Mouse (Mus musculus): ENCODE measurements at regions not wholly inside any gene's neighbourhood (a gene's known extent, or its start where the extent isn't known, plus 50 kb on each side); places are given as distances from the start of the nearest gene placed in this dataset.

- no peak for DNase-seq
These were observed 672.4 kb upstream of the Tbl1xr1 start for GRCm38 (mm10) chr3:21404058-21404457.

DNA sequence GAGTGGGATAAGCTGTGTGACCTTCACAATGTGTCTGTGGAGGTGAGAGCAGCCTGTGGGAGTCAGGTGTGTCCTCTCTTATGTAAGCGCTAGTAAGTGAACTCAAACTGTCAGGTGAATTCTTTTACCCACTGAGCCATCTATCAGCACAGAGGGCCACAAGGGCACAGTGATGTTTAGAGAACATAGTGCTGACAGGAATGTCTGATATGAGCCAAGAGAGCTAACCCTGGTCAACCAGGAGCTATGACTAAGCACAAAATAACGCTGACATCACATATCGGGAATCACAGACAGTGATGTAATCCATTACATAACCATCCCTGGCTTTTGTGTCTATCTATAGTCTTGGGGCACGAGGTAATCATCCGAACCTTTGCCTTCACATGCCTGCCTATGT is 669.4 kb upstream of the Tbl1xr1 start:
- DNase-seq: no peak

DNA sequence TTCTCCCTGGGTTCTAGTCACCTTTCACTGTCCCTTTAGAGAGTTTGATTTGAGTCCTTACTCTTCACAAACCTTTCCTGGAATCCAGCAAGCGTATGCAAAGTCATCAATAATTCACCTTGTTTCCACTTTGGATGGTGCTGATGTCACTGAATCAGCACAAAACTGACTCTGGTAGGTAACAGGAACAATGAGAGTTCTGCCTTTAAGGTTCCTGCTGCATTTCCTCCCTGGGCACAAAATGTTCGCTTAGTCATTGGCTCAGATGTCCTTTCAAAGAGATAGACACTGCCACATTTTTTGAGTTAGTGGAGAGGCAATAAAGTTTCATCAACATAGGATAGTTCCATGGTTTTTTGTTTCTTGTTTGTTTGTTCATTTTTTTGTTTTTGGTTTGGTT is 664.4 kb upstream of the Tbl1xr1 start:
- DNase-seq: no peak

- no peak for DNase-seq
These were observed 653.3 kb upstream of the Tbl1xr1 start for GRCm38 (mm10) chr3:21423139-21423538.

GRCm38 (mm10) chr3:21426538-21426937 is 649.9 kb upstream of the Tbl1xr1 start:
- peak in 1 of 2 experiments; percentile 12 for DNase-seq

GRCm38 (mm10) chr3:21427408-21428031 is 648.9 kb upstream of the Tbl1xr1 start:
- peak; percentile 8 to 21 for DNase-seq

DNA sequence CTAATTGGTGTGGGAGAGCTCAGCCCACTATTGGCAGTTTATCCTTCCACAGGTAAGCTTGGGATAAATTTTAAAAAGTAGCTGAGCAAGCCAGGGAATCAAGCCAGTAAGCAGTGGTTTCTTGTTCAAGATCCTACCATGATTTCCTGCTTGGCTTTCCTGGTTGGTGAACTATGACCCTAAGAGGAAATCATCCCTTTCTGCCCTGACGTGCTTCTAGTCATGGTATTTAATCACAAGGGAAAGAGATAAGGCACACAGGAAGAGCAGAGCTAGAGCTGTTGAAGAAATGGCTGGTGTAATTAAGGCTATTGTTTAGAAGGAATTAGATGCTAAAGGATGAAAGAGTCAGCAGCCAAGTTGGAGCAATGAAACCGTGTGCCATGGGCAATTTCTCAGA is 648.3 kb upstream of the Tbl1xr1 start:
- peak; percentile 6 to 31 for DNase-seq

DNA sequence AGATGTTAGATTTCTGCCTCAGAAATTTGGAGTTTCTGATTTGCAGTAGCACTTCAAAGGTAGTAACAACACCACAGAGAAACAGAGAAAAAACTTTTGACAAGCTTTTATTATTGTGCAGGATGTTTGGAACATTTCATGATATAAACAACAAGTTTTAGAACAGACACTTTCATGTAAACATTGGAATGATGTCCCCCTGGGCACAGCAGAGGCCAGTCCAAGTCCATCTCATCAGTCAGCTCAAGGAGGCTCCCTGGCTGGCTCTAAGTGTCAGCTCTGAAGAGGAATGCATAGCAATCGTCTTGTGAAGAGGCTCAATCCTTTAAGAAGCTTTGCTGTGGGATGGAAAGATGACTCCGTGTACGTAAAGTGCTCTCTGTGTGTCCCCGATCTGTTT is 612.2 kb upstream of the Tbl1xr1 start:
- no peak for DNase-seq

- DNase-seq: peak; percentile 11 to 29
These were observed 610.3 kb upstream of the Tbl1xr1 start for GRCm38 (mm10) chr3:21466113-21466645.

GRCm38 (mm10) chr3:21477366-21477765 is 599.1 kb upstream of the Tbl1xr1 start:
- no peak for DNase-seq

DNA sequence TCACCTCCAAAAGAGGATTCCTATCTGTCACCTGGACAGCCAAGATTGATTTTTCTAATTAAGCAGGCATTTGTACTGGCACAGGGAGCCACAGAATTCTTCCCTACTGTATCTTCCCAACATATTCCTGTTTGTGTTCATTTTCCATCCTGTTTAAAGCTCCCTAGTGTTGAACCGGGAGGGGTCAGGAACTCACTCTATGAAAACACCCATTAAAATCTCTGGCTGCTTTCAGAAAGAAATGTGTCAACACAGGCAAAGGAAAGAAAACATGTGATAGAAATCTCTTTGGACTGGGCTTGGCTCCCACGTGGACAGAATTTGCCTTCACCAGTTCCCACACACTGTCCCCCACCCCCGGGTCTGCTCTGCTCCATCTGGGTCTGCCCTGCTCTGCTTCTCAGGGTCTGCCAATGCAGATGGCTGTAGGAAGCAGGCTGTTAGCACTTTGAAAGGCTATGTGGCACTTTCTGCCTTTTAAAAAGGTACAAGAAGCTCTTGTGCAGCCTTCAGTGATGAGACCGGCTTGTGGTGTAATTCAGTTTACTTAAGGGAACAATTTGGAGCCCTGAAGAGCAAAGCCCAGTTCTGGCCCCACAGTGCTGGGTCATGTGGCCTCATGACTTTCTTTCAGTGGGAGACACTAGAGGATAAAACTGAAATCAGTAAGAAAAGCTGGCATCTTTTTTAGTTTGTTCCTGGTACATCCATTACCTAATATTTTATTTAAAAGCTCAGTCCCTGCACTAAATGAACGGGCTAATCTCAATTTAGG is 597.2 kb upstream of the Tbl1xr1 start:
- peak; percentile 32 to 48 for DNase-seq

DNA sequence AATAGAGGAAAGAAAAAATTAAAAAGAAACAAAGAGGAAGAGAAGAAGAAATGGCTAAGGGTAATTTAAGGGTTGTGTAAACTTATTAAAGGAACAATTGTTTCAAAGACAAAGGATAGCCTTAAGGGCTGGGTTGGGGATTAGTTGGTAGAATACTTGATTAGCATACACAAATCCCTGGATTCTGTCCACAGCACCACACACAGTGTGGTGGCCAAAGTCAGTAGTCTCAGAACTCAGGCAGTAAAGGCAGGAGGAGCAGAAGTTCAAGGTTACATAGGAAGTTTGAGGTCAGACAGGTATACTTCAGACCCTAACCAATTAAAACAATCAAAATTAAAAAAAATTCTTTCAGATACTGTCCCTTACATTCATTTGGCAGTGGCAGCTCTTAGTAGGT is 596.6 kb upstream of the Tbl1xr1 start:
- no peak for DNase-seq

- no peak for DNase-seq
These were observed 592.4 kb upstream of the Tbl1xr1 start for GRCm38 (mm10) chr3:21484052-21484451.

DNA sequence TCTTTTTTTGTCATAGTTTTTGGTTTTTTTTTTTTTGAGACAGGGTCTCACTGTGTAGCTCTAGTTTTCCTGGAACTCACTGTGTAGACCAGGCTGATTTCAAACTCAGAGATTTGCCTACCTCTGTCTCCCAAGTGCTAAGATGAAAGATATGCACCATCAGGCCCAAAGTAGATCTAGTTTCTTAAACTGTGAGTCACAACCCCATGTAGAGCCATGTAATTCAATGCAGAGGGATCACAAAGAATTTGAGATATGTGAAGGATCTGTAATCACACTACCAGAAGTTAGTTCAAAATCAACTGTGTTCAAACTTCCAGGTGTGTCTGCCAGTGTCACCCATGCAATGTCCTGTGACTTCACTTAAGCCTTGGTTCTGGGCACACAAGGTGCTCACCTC is 591.0 kb upstream of the Tbl1xr1 start:
- DNase-seq: no peak

DNA sequence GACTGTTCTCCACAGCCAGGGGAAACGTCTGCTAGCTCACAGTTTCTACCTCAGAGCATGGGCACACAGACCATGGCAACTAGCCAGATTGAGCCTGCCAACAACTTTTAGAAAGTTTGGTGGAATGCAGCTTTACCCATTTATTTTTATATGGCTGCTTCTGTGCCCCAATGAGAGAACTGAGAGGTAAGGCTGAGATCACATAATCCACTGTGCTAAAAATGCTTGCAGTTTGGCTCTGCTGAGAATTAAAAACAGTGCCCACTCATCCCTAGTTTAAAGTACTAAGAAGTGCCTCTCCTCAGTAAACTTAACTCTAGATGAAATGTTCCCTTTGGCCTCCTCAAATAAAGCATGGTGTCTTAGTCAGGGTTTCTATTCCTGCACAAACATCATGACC is 586.9 kb upstream of the Tbl1xr1 start:
- no peak for DNase-seq

GRCm38 (mm10) chr3:21492413-21492812 is 584.0 kb upstream of the Tbl1xr1 start:
- DNase-seq: no peak

DNA sequence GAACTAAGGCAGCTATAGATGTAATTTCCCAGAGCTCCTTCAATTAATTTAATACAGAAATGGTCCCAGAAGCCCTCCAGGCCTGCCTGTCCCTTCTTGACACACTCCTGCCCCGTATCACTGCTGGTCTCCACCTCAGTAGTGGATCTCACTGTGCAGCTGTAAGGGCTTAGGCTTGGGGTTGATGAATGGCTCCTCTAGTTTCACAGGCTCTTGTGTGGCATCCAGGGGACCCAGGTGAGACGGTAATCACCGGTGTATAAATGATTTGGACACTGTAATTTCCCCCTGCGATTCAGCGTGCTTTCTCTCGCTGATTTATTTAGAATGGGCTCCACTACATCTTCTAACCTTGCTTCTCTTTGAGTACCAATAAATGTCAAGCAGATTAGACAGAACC is 583.1 kb upstream of the Tbl1xr1 start:
- DNase-seq: no peak

DNA sequence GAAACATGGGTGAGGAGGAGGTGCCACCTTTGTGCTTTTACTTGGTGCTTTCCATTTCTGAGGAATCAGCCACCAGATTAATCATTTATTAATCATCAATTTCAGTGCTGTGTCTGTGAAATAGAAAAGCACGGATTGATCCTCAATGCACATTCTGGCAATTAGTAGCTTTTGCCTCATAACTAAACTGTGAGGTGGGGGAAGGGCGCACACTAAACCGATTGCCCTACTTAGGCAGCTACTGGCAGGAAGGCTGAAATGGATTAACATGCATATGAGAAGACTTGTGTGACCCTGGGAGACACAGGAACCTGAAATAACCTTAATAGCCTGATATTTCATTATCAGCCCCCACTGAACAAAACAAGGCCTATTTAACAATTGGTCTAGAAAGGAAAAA is 581.5 kb upstream of the Tbl1xr1 start:
- DNase-seq: peak in 1 of 2 experiments; percentile 36

GRCm38 (mm10) chr3:21495651-21496050 is 580.8 kb upstream of the Tbl1xr1 start:
- DNase-seq: no peak

GRCm38 (mm10) chr3:21496166-21496565 is 580.3 kb upstream of the Tbl1xr1 start:
- DNase-seq: no peak

DNA sequence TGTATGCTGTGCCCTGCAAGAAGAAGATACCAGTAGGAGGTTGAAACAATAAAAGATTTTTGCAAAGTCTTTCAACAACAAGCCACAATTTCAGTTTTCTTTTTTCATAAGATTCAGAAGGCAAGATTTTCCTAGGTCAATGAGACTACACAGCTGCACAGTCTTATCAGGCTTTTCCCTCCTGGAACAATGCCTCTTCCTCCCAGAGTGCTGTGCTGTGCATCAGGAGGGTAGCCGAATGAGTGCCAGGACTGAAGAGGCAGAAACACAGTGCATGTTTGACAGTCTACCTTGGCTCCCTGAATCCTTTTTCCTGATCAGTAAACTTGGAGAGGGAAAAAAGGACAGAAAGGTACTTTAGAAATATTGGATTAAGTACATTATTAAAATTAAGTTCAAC is 579.4 kb upstream of the Tbl1xr1 start:
- DNase-seq: no peak

DNA sequence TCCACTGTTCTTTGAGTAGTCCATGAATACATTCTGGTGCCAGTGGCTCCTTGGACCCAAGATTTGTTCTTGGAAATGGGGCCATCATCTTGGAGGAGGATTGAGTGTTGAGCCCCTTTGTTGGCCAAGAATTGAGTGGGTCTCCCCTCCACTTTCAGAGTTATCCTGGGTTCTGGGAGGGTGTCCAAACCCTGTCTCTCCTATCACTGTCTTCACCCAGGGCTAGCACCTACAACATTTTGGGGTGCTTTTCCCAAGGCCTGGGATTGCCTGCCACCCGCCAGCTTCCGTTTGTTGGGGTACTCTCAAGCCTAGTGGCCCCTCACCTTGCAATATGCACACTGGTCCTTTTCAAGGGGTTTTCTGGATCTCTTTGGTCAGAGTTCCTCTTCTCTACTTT is 568.8 kb upstream of the Tbl1xr1 start:
- no peak for DNase-seq

GRCm38 (mm10) chr3:21512081-21512480 is 564.4 kb upstream of the Tbl1xr1 start:
- DNase-seq: peak in 1 of 2 experiments; percentile 22

- DNase-seq: no peak
These were observed 552.0 kb upstream of the Tbl1xr1 start for GRCm38 (mm10) chr3:21524426-21524937.
